Mouse (Mus musculus) fat pad, adult 2 months (tissue): Measurements from ENCODE around the gene Hbq1a.

Source experiments
- DNase-seq: peaks from one replicate; pipeline ENCODE4 v3.0.0-alpha.2; 2011; ENCODE audit warnings: low read depth, low spot score; ENCODE audit errors: extremely low read depth

Gene Hbq1a

GRCm38 (mm10) chr11:32321196-32321565 is 21.3 kb downstream of the Hbq1a start:
- no peak for DNase-seq

DNA sequence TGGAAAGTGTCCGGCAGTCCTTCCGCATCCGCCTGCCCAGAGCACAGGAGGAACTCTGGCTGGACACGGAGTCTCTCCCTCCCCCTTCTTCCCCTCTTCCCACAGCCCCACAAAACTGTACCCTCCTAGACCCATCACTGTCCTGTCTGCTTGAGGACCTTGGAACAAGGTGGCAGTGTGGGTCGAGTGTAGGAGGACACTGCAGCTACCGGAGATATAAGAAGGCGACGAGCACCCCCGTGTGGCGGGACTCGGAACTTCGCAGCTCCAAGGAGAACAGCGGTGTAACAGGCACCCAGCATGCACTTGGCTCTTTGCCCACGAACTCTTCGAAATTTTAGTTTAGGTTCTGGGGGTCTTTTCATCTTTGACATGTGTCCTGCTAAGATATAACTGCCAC is 24.7 kb downstream of the Hbq1a start:
- DNase-seq, result no peak

DNA sequence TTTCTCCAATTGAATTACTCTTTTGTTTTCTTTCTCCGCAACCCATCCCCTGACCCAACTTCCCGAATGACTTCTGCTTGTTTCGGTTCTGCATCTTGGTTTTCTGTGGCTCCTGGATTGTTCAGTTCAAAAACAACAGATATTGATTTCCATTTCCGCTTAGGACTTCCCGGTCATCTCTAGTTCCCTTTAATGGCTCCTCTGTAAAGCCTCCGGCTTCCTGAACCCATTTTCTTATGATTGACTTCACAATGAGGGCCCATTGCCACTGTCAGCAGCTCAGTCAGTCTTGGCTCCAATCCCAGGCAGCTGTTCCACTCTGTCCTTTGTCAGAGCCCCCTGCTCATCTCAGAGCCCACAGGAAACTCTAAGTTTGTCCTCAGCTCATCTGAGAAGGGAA is 31.2 kb downstream of the Hbq1a start:
- DNase-seq, result no peak

- DNase-seq, result no peak
Observed at GRCm38 (mm10) chr11:32331861-32332260, 32.0 kb downstream of the Hbq1a start.

DNA sequence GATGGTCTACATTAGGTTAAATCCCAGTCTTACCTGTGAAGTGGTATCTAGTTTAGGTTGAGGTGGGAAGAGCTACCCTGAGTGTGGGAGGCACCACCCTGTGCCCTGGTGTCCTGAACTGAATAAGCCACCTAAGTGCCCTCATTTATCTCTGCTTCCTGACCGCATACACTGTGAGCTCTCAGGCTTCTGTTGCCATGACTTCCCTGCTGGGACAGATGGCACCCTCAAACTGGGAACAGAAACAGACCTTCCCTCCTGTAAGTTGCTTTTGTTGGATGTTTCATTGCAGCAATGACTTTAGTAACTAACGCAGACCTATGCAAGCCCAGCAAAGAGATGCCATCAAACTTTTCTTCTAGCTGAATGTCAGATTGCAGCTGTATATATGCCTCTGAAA is 33.4 kb downstream of the Hbq1a start:
- DNase-seq, result no peak

DNA sequence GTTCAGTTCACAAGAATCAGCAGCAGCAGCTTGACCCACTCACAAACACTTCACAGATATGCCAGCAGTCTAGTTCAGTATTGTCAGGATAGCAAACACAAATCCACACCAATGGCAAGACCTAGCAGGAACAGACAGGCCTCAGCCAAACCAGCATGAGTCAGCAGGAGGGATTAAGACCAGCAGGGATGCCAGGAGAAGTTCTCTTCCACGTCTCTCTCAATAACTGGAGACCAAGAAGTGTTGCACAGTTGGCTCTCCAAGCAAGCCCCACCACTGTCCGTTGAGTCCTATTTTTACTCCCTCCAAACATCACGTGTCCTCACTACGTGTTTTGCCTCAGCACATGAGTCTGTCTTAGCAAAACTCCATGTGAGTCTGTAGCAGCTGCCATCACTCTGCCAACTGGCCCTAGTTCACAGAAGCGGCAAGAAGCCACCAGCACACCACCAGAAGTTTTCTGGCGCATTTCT is 36.6 kb downstream of the Hbq1a start:
- no peak for DNase-seq

DNA sequence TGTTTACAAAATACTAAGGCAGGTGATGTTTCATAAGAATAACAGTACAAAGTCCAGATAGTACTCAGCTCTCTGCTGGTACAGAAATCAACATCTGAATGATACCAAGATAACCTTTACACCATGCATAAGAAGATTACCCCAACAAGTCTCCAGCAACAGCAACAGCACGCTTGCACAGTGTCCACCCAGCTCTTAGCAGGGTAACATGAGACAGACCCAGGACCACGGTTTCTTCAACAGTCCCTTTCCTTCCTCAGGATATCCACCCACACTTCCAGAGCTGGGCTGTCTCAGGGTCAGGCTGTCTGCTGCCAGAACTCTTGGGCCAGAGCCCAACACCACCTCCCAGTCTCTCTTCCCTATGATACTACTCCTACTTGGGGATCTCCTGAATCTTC is 39.3 kb downstream of the Hbq1a start:
- no peak for DNase-seq

- no peak for DNase-seq
Observed at GRCm38 (mm10) chr11:32340476-32341473, 40.9 kb downstream of the Hbq1a start.

DNA sequence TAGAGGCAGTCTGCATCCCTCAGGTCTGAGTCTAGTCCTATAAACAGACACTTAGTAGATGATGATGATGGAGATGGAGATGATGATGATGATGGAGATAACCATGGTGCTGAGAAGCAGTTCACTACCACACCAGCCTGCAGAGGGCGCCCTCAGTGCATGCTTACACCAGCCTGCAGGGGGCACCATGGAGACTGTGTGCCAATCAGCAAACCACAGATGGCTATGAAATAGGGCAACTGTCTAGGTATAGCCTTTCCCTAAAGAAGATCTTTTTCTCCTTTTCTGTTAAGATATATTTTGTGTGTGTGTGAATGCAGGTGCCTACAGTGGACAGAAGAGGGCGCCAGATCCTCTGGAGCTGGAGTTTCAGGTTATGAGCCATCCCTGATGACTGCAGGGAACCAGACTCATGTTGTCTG is 42.9 kb downstream of the Hbq1a start:
- no peak for DNase-seq

DNA sequence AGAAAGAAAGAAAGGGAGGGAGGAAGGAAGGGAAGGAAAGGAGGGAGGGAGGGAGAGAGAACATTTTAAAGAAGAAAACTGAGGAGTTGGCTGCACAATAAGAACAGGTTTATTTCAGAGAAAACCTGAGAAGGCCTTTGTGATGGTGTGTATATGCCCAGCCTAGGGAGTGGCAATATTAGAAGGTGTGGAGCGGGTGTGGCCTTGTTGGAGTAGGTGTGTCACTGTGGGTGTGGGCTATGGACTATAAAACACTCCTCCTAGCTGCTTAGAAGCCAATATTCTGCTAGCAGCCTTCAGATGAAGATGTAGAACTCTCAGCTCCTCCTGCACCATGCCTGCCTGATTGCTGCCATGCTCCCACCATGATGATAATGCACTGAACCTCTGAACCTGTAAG is 43.5 kb downstream of the Hbq1a start:
- DNase-seq, result no peak

- no peak for DNase-seq
Observed at GRCm38 (mm10) chr11:32345504-32346297, 45.8 kb downstream of the Hbq1a start.

- DNase-seq, result no peak
Observed at GRCm38 (mm10) chr11:32347264-32347606, 47.4 kb downstream of the Hbq1a start.

GRCm38 (mm10) chr11:32347607-32348432 is 48.0 kb downstream of the Hbq1a start, which contains the start of gene Sh3pxd2b:
Sh3pxd2b (plus strand) TSS chr11:32347820.
- no peak for DNase-seq

GRCm38 (mm10) chr11:32348433-32349283 is 48.8 kb downstream of the Hbq1a start:
- peak; percentile 28 for DNase-seq

DNA sequence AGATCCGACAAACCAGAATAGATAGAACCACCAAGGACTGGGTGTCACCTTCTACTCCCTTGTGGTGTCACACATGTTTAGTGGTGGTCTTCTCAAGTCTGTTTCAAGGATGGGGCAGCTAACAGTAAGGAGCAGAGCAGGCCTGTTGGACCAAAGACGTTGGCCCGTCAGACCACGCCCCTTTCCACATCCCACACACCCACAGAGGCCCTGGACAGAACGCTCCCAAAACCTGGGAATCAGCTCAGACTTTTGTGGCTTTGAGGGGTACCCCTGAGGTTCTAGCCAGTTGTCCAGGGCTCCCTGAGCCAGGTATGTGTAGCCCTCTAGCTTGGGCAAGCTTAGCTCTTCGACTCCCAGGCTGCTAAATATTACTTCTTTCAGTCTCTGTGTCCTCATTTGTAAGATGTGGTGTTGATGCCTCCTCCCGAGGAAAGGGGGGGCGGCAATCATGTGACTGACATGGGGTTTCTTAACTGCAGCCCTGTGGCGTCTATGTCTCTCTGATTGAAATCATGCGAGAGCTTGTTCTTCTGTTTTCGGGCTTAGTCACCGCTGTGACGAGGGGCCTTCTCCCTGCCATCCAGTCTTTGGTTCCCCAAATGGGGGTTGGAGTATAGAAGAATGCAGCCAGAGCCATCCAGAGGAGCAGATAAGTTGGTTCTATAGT is 49.5 kb downstream of the Hbq1a start:
- DNase-seq, result peak; percentile 25
